Mouse (Mus musculus): ENCODE measurements around the gene Gbx2. TPM values are rescaled to one million over a fixed set of nuclear protein-coding genes. Genes with fewer than 3 reads are reported as not detected.

Gene Gbx2
- total RNA-seq, 2 experiments from 2014 or later, result 0.31 TPM; not detected in 1

- DNase-seq (ENCODE audit: low spot score in 2 of 2), result peak; percentile 20 to 75
- peak; percentile 91 for TF ChIP-seq CTCF (conservative IDR thresholded peaks at IDR 0.05)
- H3K27ac ChIP-seq, result no peak overlapping the region
- H3K4me3 ChIP-seq, result no peak overlapping the region
Observed at GRCm38 (mm10) chr1:89943202-89943601, 12.2 kb upstream of the Gbx2 start.

- no peak overlapping the region for H3K27ac ChIP-seq
- H3K4me3 ChIP-seq, result no peak overlapping the region
- TF ChIP-seq CTCF (conservative IDR thresholded peaks at IDR 0.05), result no peak
Observed at GRCm38 (mm10) chr1:89942395-89942976, 11.5 kb upstream of the Gbx2 start.

DNA sequence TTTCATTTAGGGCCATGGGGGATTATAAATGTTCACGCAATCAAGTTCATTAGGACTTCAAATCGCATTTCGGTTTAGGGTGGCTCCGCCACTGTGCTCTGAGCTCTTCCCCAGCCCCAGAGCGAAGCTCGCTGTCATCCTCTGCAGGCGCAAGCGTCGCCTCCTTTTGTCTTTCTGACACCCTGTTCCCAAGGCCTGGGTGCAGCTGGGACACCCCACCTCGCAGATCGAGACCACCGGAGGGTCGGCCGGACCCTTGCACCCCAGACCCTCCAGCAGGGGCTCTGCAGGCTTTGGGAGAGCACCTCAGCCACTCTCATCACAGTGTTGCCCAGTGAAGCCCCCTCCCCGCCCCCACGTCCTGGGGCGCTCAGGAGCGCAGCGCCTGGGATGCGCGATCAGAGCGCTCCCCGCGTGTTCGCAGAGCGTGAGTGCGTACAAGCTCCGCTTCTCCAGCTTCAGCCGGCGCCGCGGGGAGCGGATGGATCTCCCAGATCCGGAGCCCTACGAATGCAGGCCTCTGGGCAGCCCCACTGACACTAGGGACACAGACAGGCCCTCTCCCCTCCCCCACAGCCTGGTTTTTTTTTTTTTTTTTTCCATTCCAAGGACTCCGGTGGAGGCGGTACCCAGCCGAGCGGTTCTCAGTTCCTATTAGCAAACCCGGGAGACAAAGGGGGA, 10.9 kb upstream of the Gbx2 start:
- TF ChIP-seq CTCF (conservative IDR thresholded peaks at IDR 0.05), result no peak
- H3K27ac ChIP-seq, result no peak overlapping the region
- no peak for DNase-seq (ENCODE audit: low spot score in 2 of 2)
- no peak overlapping the region for H3K4me3 ChIP-seq

More at GRCm38 (mm10) chr1:89942395-89942976, 11.5 kb upstream of the Gbx2 start:
- no peak for DNase-seq (ENCODE audit: low spot score in 2 of 2)

GRCm38 (mm10) chr1:89940961-89941524, 10.1 kb upstream of the Gbx2 start:
- no peak for DNase-seq (ENCODE audit: low spot score in 2 of 2)
- no peak for TF ChIP-seq CTCF (conservative IDR thresholded peaks at IDR 0.05)
- no peak overlapping the region for H3K4me3 ChIP-seq
- no peak overlapping the region for H3K27ac ChIP-seq

DNA sequence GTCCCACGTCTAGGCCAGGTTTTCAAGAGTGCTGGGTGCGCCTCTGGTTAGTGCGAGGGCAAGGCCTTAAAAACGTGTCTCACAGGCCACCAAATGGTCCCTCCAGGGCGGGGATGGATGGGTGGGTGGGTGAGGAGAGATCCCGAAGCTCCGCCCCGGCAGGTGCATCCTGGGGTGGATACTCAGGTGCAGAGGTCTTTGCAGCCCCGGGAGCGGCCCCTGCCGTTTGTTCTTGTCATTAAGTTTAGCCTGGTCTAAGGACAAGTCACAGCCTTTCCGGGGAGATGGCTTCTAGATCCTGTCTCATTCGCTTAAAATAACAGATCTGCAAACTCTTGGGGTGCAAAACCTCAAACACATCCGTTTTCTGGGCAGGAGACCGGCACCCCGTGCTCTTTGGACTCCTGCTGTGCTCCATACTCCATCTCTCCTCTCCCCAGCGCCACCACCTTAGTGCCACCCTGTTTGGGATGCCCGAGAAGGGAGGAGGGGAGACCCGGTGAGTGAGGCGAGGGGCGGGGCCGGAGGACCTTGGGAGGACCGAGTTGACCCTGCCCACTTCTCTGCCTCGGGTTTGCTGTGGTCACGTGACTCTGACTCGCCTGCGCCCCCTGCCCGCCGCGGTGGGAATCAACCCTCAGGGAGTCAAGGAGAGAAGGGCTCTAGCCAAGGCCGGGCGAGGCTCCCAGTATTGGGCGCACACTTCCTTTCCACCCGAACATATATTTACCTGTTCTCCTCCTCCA, 9.2 kb upstream of the Gbx2 start:
- Histone ChIP-seq H3K4me3 (no peak overlapping the region), H3K27ac (no peak overlapping the region)
- TF ChIP-seq CTCF (conservative IDR thresholded peaks at IDR 0.05), result peak; percentile 78
- peak; percentile 7 to 51 for DNase-seq (ENCODE audit: low spot score in 2 of 2)

DNA sequence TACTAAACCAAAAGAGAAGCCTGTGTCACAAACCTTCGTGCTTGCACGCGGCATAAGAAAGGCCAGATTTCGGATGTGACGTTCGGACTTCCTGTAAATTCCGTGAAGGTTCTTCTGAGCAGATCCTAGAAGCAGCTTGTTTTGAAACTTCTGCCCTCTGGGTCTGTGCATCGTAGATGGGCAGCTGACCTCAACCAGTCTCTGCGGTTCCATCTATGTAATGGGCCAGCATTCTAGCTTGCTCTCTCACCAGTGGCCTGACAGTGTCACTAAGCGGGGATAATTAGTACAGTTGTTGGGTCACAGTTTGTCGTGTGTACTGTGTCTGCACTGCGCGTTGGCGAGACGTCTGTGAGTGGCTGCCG, 8.6 kb upstream of the Gbx2 start:
- H3K27ac ChIP-seq, result no peak overlapping the region

GRCm38 (mm10) chr1:89938884-89939595, 8.1 kb upstream of the Gbx2 start:
- DNase-seq (ENCODE audit: low spot score in 2 of 2), result no peak
- no peak overlapping the region for H3K4me3 ChIP-seq
- H3K27ac ChIP-seq, result no peak overlapping the region
- peak; percentile 72 for TF ChIP-seq CTCF (conservative IDR thresholded peaks at IDR 0.05)

More for the DNA sequence above, 8.6 kb upstream of the Gbx2 start:
- H3K4me3 ChIP-seq, result no peak overlapping the region
- no peak for TF ChIP-seq CTCF (conservative IDR thresholded peaks at IDR 0.05)
- DNase-seq (ENCODE audit: low spot score in 2 of 2), result no peak

DNA sequence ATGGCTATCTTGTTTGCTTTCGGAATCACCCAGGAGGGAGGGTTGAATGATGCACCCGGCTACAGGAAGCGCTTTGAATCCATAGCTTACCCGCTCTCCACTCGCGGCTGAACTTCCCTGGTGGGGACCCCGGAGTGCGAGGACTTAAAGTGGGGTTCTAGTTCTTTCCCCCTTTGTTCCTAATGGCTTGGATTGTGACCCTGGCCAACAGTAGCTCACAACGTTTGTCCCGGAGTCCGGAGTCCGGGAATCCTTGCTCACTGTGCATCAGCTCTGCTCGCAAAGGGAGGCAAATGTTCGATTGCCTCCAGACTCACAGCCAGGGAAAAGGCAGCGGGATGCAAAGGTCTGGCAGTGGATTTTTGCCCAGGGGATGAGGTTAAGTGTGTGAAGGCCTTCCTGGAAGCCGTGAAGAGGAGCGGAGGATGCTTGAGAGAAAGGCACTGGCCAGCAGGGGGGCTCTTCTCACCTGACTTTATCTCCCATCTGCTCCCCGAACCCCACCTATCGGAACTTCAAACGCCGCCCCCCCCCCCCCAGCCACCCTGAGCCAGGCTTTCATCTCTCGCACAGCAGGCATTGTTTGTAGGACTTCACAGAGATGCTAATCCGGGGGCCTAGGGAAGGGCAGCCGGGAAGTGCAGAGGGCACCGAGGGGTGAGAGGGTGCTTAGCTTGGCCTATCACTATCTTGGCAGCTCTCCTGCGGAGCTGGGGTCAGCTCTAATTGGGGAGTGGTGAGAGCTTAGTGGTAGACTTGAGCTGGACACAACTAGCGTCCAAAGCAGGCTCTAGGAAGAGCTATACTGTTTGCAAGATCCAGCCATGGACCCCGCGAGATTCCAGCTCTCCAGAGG, 4.7 kb upstream of the Gbx2 start:
- no peak for DNase-seq (ENCODE audit: low spot score in 2 of 2)
- H3K4me3 ChIP-seq, result no peak overlapping the region
- no peak overlapping the region for H3K27ac ChIP-seq
- no peak for TF ChIP-seq CTCF (conservative IDR thresholded peaks at IDR 0.05)

DNA sequence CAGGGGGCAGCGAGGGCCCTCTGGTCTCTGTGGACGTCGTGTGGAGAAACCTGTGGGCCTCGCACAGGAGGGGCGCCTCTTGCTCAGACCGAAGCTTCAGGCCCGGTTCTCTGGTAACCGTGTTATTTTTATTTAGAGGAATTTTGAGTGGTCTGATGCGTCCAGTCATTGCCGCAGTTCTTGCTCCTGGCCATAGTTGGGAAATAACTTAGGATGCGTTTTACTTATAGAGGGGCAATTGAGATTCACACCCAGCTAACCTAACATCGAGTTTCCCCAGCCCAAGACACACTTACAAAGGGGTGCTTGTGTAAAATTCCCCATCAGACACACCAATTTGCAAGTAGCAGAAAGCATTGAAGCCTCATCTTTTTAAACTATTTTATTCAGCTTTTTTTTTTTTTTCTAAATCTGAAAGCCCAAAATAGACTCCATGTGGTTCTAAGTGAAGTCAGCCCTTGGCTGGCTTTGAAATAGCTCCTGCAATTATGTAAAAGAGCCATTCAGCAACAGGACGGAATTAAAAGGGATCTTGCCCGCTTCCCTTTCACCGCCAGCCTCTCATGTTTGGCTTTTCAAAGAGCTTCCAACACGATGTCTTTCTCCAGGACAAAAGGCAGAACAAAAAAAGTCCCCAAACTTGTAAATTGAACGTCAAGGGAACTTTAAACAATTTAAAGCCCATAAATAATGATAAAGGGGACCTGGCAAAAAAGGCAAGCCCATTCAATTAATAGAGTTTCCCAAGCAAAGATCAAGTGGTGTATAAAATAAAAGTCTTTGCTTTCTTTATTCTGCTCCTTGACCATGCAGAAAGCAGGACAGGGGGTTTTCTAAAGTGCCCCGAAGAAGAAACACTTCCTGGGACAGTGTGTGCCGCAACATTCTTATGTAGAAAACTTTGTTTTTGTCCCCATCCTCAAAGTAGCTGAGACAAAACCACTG, 3.6 kb upstream of the Gbx2 start:
- no peak for DNase-seq (ENCODE audit: low spot score in 2 of 2)
- Histone ChIP-seq H3K27ac (no peak overlapping the region), H3K4me3 (no peak overlapping the region)
- TF ChIP-seq CTCF (conservative IDR thresholded peaks at IDR 0.05), result no peak

DNA sequence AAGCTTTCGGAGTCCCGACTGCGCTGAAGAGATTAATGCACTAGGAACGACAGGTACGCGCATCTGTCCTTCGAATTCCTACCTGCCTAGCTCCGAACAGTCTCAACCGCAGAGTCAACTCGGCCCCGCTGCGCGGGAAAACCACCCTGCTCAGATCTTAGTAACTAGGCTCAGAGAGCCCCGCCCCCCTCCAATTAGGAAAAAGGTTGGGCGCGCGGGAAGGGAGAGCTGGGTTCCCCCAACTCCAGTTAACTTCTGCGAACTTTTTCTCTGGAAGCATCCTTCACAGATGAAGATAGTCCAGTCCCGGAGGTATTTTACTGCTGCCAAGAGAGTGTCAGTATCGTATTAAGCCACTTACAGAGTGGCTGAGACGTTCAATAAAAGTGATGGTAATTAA, 2.8 kb upstream of the Gbx2 start:
- Histone ChIP-seq H3K4me3 (no peak overlapping the region), H3K27ac (no peak overlapping the region)
- TF ChIP-seq CTCF (conservative IDR thresholded peaks at IDR 0.05), result no peak

DNA sequence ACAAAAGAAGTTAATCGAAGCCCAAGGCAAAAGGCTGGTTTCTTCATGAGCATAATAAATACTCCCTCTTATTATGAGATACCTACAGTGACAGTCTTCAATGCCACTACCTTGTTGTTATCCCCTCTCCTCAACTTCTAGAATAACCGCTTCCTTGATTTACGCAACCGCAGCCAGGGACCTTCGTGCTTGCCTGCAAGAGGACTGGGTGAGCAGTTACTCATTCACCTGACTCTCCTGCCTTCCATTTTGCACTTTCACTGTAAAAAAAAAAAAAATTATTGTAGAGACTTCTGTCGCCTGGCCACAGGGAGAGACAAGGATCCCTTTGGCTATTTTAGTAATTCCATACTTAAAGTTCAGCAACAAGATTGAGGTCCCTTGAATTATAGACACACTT, 2.0 kb upstream of the Gbx2 start:
- no peak for TF ChIP-seq CTCF (conservative IDR thresholded peaks at IDR 0.05)
- no peak overlapping the region for H3K27ac ChIP-seq
- no peak overlapping the region for H3K4me3 ChIP-seq
- DNase-seq (ENCODE audit: low spot score in 2 of 2), result no peak

More for the DNA sequence above, 2.8 kb upstream of the Gbx2 start:
- no peak for DNase-seq (ENCODE audit: low spot score in 2 of 2)
